Mouse (Mus musculus): ENCODE measurements at regions not wholly inside any gene's neighbourhood (a gene's known extent, or its start where the extent isn't known, plus 50 kb on each side); places are given as distances from the start of the nearest gene placed in this dataset.

- Histone ChIP-seq H3K9ac (no peak overlapping the region), H3K4me2 (no peak overlapping the region), H3K4me3 (ENCODE audit: low read depth, low read length) (no peak overlapping the region), H3K4me1 (ENCODE audit: insufficient read depth) (no peaks in the 10 kb centered on the region), H3K27me3 (ENCODE audit: insufficient read depth, low read length) (no peaks in the 10 kb centered on the region), H3K9me3 (ENCODE audit: low read depth, low read length) (no peaks in the 10 kb centered on the region), H3K36me3 (ENCODE audit: insufficient read depth) (no peaks in the 10 kb centered on the region), H3K27ac (ENCODE audit: low read depth) (no peak overlapping the region)
- no peak for TF ChIP-seq CTCF (IDR thresholded peaks at IDR 0.05; ENCODE audit: low read depth)
- 88% methylated on average over 8 of the region's 8 CpGs for WGBS
- ATAC-seq (ENCODE audit: insufficient read depth) (no peak), DNase-seq (no peak)
Observed at GRCm38 (mm10) chr10:118787280-118787690, 82.7 kb downstream of the Dyrk2 start.

- WGBS = 68% methylated on average over 15 of the region's 15 CpGs
- H3K27me3 ChIP-seq (ENCODE audit: insufficient read depth, low read length) = no peaks in the 10 kb centered on the region
- H3K9ac ChIP-seq = no peak overlapping the region
- no peak for DNase-seq
- no peaks in the 10 kb centered on the region for H3K4me1 ChIP-seq (ENCODE audit: insufficient read depth)
- H3K9me3 ChIP-seq (ENCODE audit: low read depth, low read length) = no peaks in the 10 kb centered on the region
- no peak for ATAC-seq (ENCODE audit: insufficient read depth)
- H3K4me2 ChIP-seq = no peak overlapping the region
- no peak overlapping the region for H3K4me3 ChIP-seq (ENCODE audit: low read depth, low read length)
- no peaks in the 10 kb centered on the region for H3K36me3 ChIP-seq (ENCODE audit: insufficient read depth)
- no peak overlapping the region for H3K27ac ChIP-seq (ENCODE audit: low read depth)
- no peak for TF ChIP-seq CTCF (IDR thresholded peaks at IDR 0.05; ENCODE audit: low read depth)
Observed at GRCm38 (mm10) chr10:118792352-118793100, 77.5 kb downstream of the Dyrk2 start.

- Histone ChIP-seq H3K27ac (ENCODE audit: low read depth) (no peak overlapping the region), H3K4me3 (ENCODE audit: low read depth, low read length) (no peak overlapping the region), H3K4me2 (no peak overlapping the region), H3K27me3 (ENCODE audit: insufficient read depth, low read length) (no peaks in the 10 kb centered on the region), H3K9me3 (ENCODE audit: low read depth, low read length) (no peaks in the 10 kb centered on the region), H3K4me1 (ENCODE audit: insufficient read depth) (no peaks in the 10 kb centered on the region), H3K9ac (no peak overlapping the region), H3K36me3 (ENCODE audit: insufficient read depth) (no peaks in the 10 kb centered on the region)
- WGBS = 81% methylated on average over 2 of the region's 2 CpGs
- ATAC-seq (ENCODE audit: insufficient read depth) = no peak
- no peak for DNase-seq
- no peak for TF ChIP-seq CTCF (IDR thresholded peaks at IDR 0.05; ENCODE audit: low read depth)
Observed at GRCm38 (mm10) chr10:118793794-118794193, 76.2 kb downstream of the Dyrk2 start.

- H3K27ac ChIP-seq (ENCODE audit: low read depth) = no peak overlapping the region
- DNase-seq = no peak
- H3K4me2 ChIP-seq = no peak overlapping the region
Observed at GRCm38 (mm10) chr10:118794395-118795060, 75.5 kb downstream of the Dyrk2 start.

GRCm38 (mm10) chr10:118795061-118795407, 75.0 kb downstream of the Dyrk2 start:
- no peak overlapping the region for H3K27ac ChIP-seq (ENCODE audit: low read depth)

More at GRCm38 (mm10) chr10:118794395-118795060, 75.5 kb downstream of the Dyrk2 start:
- no peaks in the 10 kb centered on the region for H3K9me3 ChIP-seq (ENCODE audit: low read depth, low read length)
- H3K36me3 ChIP-seq (ENCODE audit: insufficient read depth) = no peaks in the 10 kb centered on the region
- no peaks in the 10 kb centered on the region for H3K4me1 ChIP-seq (ENCODE audit: insufficient read depth)
- no peak for ATAC-seq (ENCODE audit: insufficient read depth)
- no peaks in the 10 kb centered on the region for H3K27me3 ChIP-seq (ENCODE audit: insufficient read depth, low read length)
- TF ChIP-seq CTCF (IDR thresholded peaks at IDR 0.05; ENCODE audit: low read depth) = no peak
- 40% methylated on average over 9 of the region's 9 CpGs for WGBS
- H3K9ac ChIP-seq = no peak overlapping the region
- no peak overlapping the region for H3K4me3 ChIP-seq (ENCODE audit: low read depth, low read length)

GRCm38 (mm10) chr10:118796512-118796911, 73.5 kb downstream of the Dyrk2 start:
- Histone ChIP-seq H3K27me3 (ENCODE audit: insufficient read depth, low read length) (no peaks in the 10 kb centered on the region), H3K4me3 (ENCODE audit: low read depth, low read length) (no peak overlapping the region), H3K4me2 (no peak overlapping the region), H3K4me1 (ENCODE audit: insufficient read depth) (no peaks in the 10 kb centered on the region), H3K9me3 (ENCODE audit: low read depth, low read length) (no peaks in the 10 kb centered on the region), H3K36me3 (ENCODE audit: insufficient read depth) (no peaks in the 10 kb centered on the region), H3K27ac (ENCODE audit: low read depth) (no peak overlapping the region), H3K9ac (no peak overlapping the region)
- ATAC-seq (ENCODE audit: insufficient read depth) = no peak
- no peak for DNase-seq
- 63% methylated on average over 7 of the region's 7 CpGs for WGBS
- TF ChIP-seq CTCF (IDR thresholded peaks at IDR 0.05; ENCODE audit: low read depth) = no peak

More at GRCm38 (mm10) chr10:118795061-118795407, 75.0 kb downstream of the Dyrk2 start:
- Histone ChIP-seq H3K4me1 (ENCODE audit: insufficient read depth) (no peaks in the 10 kb centered on the region), H3K4me2 (no peak overlapping the region), H3K4me3 (ENCODE audit: low read depth, low read length) (no peak overlapping the region), H3K27me3 (ENCODE audit: insufficient read depth, low read length) (no peaks in the 10 kb centered on the region), H3K36me3 (ENCODE audit: insufficient read depth) (no peaks in the 10 kb centered on the region), H3K9ac (no peak overlapping the region), H3K9me3 (ENCODE audit: low read depth, low read length) (no peaks in the 10 kb centered on the region)
- no peak for ATAC-seq (ENCODE audit: insufficient read depth)
- DNase-seq = no peak
- no peak for TF ChIP-seq CTCF (IDR thresholded peaks at IDR 0.05; ENCODE audit: low read depth)
- WGBS = 77% methylated on average over 3 of the region's 3 CpGs

- Histone ChIP-seq H3K4me3 (ENCODE audit: low read depth, low read length) (no peak overlapping the region), H3K36me3 (ENCODE audit: insufficient read depth) (no peaks in the 10 kb centered on the region), H3K9me3 (ENCODE audit: low read depth, low read length) (no peaks in the 10 kb centered on the region), H3K4me1 (ENCODE audit: insufficient read depth) (no peaks in the 10 kb centered on the region), H3K9ac (no peak overlapping the region), H3K27ac (ENCODE audit: low read depth) (no peak overlapping the region), H3K4me2 (no peak overlapping the region), H3K27me3 (ENCODE audit: insufficient read depth, low read length) (no peaks in the 10 kb centered on the region)
- no peak for ATAC-seq (ENCODE audit: insufficient read depth)
- TF ChIP-seq CTCF (IDR thresholded peaks at IDR 0.05; ENCODE audit: low read depth) = no peak
- DNase-seq = no peak
- 59% methylated on average over 5 of the region's 5 CpGs for WGBS
Observed at GRCm38 (mm10) chr10:118797256-118797655, 72.8 kb downstream of the Dyrk2 start.

All from lung, embryonic 14.5 days (tissue).